Mouse (Mus musculus): ENCODE measurements around the gene Gpa33. TPM values are rescaled to one million over a fixed set of nuclear protein-coding genes. Genes with fewer than 3 reads are reported as not detected.

Gene Gpa33
- total and polyA plus RNA-seq, 3 experiments: not detected

GRCm38 (mm10) chr1:166205159-166205558 lies 75.1 kb downstream of the Gpa33 start:
- Histone ChIP-seq H3K4me1 (ENCODE audit: control insufficient read depth in 1 of 2, insufficient read depth in 2 of 2, low read length in 2 of 2) (no peaks in the 10 kb centered on the region), H3K27ac (ENCODE audit: control insufficient read depth, low read depth, low read length) (no peak overlapping the region), H3K9me3 (replicated peaks; ENCODE audit: insufficient read depth, low read length) (no peaks in the 10 kb centered on the region), H3K79me2 (ENCODE audit: control insufficient read depth, insufficient read depth, low read length, poor library complexity) (no peaks in the 10 kb centered on the region), H3K9ac (ENCODE audit: control insufficient read depth, low read depth, low read length, poor library complexity, severe bottlenecking) (no peak overlapping the region), H3K36me3 (ENCODE audit: control insufficient read depth in 1 of 2, insufficient read depth in 2 of 2, low read length in 2 of 2) (no peaks in the 10 kb centered on the region), H3K27me3 (ENCODE audit: control insufficient read depth in 1 of 2, insufficient read depth in 2 of 2, low read length in 2 of 2) (peaks cover 2 to 4% of the 10 kb centered on the region in 2 experiments; a peak in 2 of 4 replicates), H3K4me3 (ENCODE audit: control insufficient read depth in 1 of 2, insufficient read depth in 1 of 2, low read depth in 2 of 2, low read length in 2 of 2) (no peak overlapping the region)
- TF ChIP-seq ZNF384 (IDR thresholded peaks at IDR 0.05; ENCODE audit: low read depth, low read length) (no peak), POLR2AphosphoS2 (IDR thresholded peaks at IDR 0.05; ENCODE audit: low read length) (no peak), MAFK (IDR thresholded peaks at IDR 0.05; ENCODE audit: borderline replicate concordance, low read depth, low read length) (no peak), USF2 (IDR thresholded peaks at IDR 0.05; ENCODE audit: borderline replicate concordance in 1 of 2, insufficient read depth in 1 of 2, low read depth in 1 of 2, low read length in 2 of 2) (no peak), TBP (IDR thresholded peaks at IDR 0.05; ENCODE audit: low read depth, low read length) (no peak), POLR2A (IDR thresholded peaks at IDR 0.05; ENCODE audit: control insufficient read depth in 1 of 2, insufficient read depth in 1 of 2, low read depth in 1 of 2, low read length in 2 of 2, poor library complexity in 1 of 2) (no peak), MEF2A (IDR thresholded peaks at IDR 0.05; ENCODE audit: extremely low read depth, insufficient replicate concordance, low read depth, low read length, poor library complexity, severe bottlenecking) (no peak), HCFC1 (IDR thresholded peaks at IDR 0.05; ENCODE audit: low read depth, low read length) (no peak), ZC3H11A (IDR thresholded peaks at IDR 0.05; ENCODE audit: low read depth, low read length) (no peak), MAX (IDR thresholded peaks at IDR 0.05; ENCODE audit: low read length) (no peak), BHLHE40 (IDR thresholded peaks at IDR 0.05; ENCODE audit: borderline replicate concordance, low read depth, low read length) (no peak), SIN3A (IDR thresholded peaks at IDR 0.05; ENCODE audit: low read length) (no peak), MAZ (IDR thresholded peaks at IDR 0.05; ENCODE audit: low read depth, low read length) (no peak), CHD1 (IDR thresholded peaks at IDR 0.05; ENCODE audit: low read depth, low read length) (no peak), JUND (IDR thresholded peaks at IDR 0.05; ENCODE audit: low read depth, low read length) (no peak), NRF1 (IDR thresholded peaks at IDR 0.05; ENCODE audit: insufficient read depth, low read depth, low read length, poor library complexity, severe bottlenecking) (no peak), CHD2 (IDR thresholded peaks at IDR 0.05; ENCODE audit: low read length) (no peak), TAL1 (IDR thresholded peaks at IDR 0.05; ENCODE audit: low read length) (no peak)
- no peak for DNase-seq (ENCODE audit: low read depth, low spot score)

- Histone ChIP-seq H3K9ac (ENCODE audit: control insufficient read depth, low read depth, low read length, poor library complexity, severe bottlenecking) (no peak overlapping the region), H3K36me3 (ENCODE audit: control insufficient read depth in 1 of 2, insufficient read depth in 2 of 2, low read length in 2 of 2) (no peaks in the 10 kb centered on the region), H3K9me3 (replicated peaks; ENCODE audit: insufficient read depth, low read length) (no peaks in the 10 kb centered on the region), H3K27me3 (ENCODE audit: control insufficient read depth in 1 of 2, insufficient read depth in 2 of 2, low read length in 2 of 2) (peaks cover 4% of the 10 kb centered on the region in 2 experiments; a peak in 2 of 4 replicates), H3K27ac (ENCODE audit: control insufficient read depth, low read depth, low read length) (no peak overlapping the region), H3K4me3 (ENCODE audit: control insufficient read depth in 1 of 2, insufficient read depth in 1 of 2, low read depth in 2 of 2, low read length in 2 of 2) (no peak overlapping the region), H3K4me1 (ENCODE audit: control insufficient read depth in 1 of 2, insufficient read depth in 2 of 2, low read length in 2 of 2) (no peaks in the 10 kb centered on the region), H3K79me2 (ENCODE audit: control insufficient read depth, insufficient read depth, low read length, poor library complexity) (no peaks in the 10 kb centered on the region)
- no peak for DNase-seq (ENCODE audit: low read depth, low spot score)
- no peak for TF ChIP-seq MXI1 (IDR thresholded peaks at IDR 0.05; ENCODE audit: low read depth, low read length)
- TF ChIP-seq ELF1 (IDR thresholded peaks at IDR 0.05; ENCODE audit: low read depth, low read length): no peak
- no peak for TF ChIP-seq KAT2A (conservative IDR thresholded peaks at IDR 0.05; ENCODE audit: low read depth, low read length)
- no peak for TF ChIP-seq POLR2AphosphoS5 (IDR thresholded peaks at IDR 0.05; ENCODE audit: borderline replicate concordance, low read depth, low read length)
- TF ChIP-seq ZKSCAN1 (IDR thresholded peaks at IDR 0.05; ENCODE audit: low read depth, low read length): no peak
- TF ChIP-seq RCOR1 (IDR thresholded peaks at IDR 0.05; ENCODE audit: low read depth, low read length): no peak
Observed at GRCm38 (mm10) chr1:166209371-166209770, 79.3 kb downstream of the Gpa33 start.

All from MEL (cell line).